Mouse (Mus musculus) adipocyte (in vitro differentiated cells): ENCODE results near the gene Acox2.

ENCODE experiments used
- DNase-seq: peaks from one replicate; pipeline ENCODE4 v3.0.0-alpha.2; 2016; ENCODE audit warnings: low spot score

Acox2 gene

GRCm38 (mm10) chr14:8213803-8214224 lies 45.3 kb downstream of the Acox2 start, which contains the start of gene Kctd6:
Gene Kctd6 (plus strand): TSS chr14:8214140.
- DNase-seq, result peak; percentile 89

GRCm38 (mm10) chr14:8212996-8213395 lies 46.2 kb downstream of the Acox2 start:
- no peak for DNase-seq

GRCm38 (mm10) chr14:8209896-8210295 lies 49.3 kb downstream of the Acox2 start:
- no peak for DNase-seq

GRCm38 (mm10) chr14:8208876-8209275 lies 50.3 kb downstream of the Acox2 start:
- no peak for DNase-seq

- DNase-seq, result no peak
These were observed 51.6 kb downstream of the Acox2 start for GRCm38 (mm10) chr14:8207543-8207942.

GRCm38 (mm10) chr14:8207105-8207504 lies 52.0 kb downstream of the Acox2 start:
- DNase-seq, result no peak

GRCm38 (mm10) chr14:8206179-8206910 lies 52.8 kb downstream of the Acox2 start:
- no peak for DNase-seq

GRCm38 (mm10) chr14:8201715-8202114 lies 57.4 kb downstream of the Acox2 start:
- no peak for DNase-seq

- no peak for DNase-seq
These were observed 58.4 kb downstream of the Acox2 start for GRCm38 (mm10) chr14:8200769-8201168.

GRCm38 (mm10) chr14:8192727-8193126 lies 66.4 kb downstream of the Acox2 start:
- no peak for DNase-seq

GRCm38 (mm10) chr14:8191331-8191965 lies 67.7 kb downstream of the Acox2 start:
- no peak for DNase-seq

- no peak for DNase-seq
These were observed 68.6 kb downstream of the Acox2 start for GRCm38 (mm10) chr14:8190556-8190955.

- peak; percentile 26 for DNase-seq
These were observed 72.7 kb downstream of the Acox2 start for GRCm38 (mm10) chr14:8186278-8187045.

GRCm38 (mm10) chr14:8183330-8183729 lies 75.8 kb downstream of the Acox2 start:
- DNase-seq, result no peak

- no peak for DNase-seq
These were observed 78.7 kb downstream of the Acox2 start for GRCm38 (mm10) chr14:8180371-8181035.

GRCm38 (mm10) chr14:8176251-8176650 lies 82.9 kb downstream of the Acox2 start:
- DNase-seq, result no peak
